ENCODE assay signal across 1 mouse cellular context in genomic region chr17:24426471-24427169, GRCm38 (mm10).
TF ChIP-seq lines count a peak whose summit lies in the region.

Gene Eci1 (plus strand): TSS chr17:24426641.

TF ChIP-seq in CH12.LX, 34 proteins besides CTCF, POLR2A, EP300 and RAD21 (continued from another document):
- peak; percentile 87 for TF ChIP-seq TBP (conservative IDR thresholded peaks at IDR 0.05; ENCODE audit: low read depth, low read length)
- TF ChIP-seq MAX (IDR thresholded peaks at IDR 0.05; ENCODE audit: low read length) = peak; percentile 82
- TF ChIP-seq RCOR1 (conservative IDR thresholded peaks at IDR 0.05; ENCODE audit: low read depth, low read length) = no peak; the same call in 1 of the 2 replicates
- peak; percentile 94 for TF ChIP-seq TCF12 (IDR thresholded peaks at IDR 0.05; ENCODE audit: low read depth, low read length)
- peak; percentile 77 for TF ChIP-seq MXI1 (IDR thresholded peaks at IDR 0.05; ENCODE audit: low read depth, low read length)
- 0 out of 2 replicates have a peak, but pooled peaks have one; percentile 32 for TF ChIP-seq KAT2A (IDR thresholded peaks at IDR 0.05; ENCODE audit: insufficient replicate concordance, low read length)
- peak; percentile 80; the same call in 1 of the 2 replicates for TF ChIP-seq UBTF (IDR thresholded peaks at IDR 0.05; ENCODE audit: low read depth, low read length)
- TF ChIP-seq ELF1 (IDR thresholded peaks at IDR 0.05; ENCODE audit: low read depth, low read length) = 0 out of 2 replicates have a peak, but pooled peaks have one; percentile 3
- TF ChIP-seq BHLHE40 (IDR thresholded peaks at IDR 0.05; ENCODE audit: low read depth, low read length) = peak; percentile 50; the same call in 1 of the 2 replicates
- TF ChIP-seq MEF2A (IDR thresholded peaks at IDR 0.05; ENCODE audit: borderline replicate concordance, low read depth, low read length) = peak; percentile 50; the same call in 1 of the 2 replicates
TF ChIP-seq in CH12.LX: peak in this region for 19.
